Mouse (Mus musculus): Measurements from ENCODE around the gene Hist1h3g.
"Not testable (repeated sequence)": the region's sequence is repeated elsewhere in the genome, so short reads cannot be mapped to it uniquely, and the experiment has no call there.

DNA sequence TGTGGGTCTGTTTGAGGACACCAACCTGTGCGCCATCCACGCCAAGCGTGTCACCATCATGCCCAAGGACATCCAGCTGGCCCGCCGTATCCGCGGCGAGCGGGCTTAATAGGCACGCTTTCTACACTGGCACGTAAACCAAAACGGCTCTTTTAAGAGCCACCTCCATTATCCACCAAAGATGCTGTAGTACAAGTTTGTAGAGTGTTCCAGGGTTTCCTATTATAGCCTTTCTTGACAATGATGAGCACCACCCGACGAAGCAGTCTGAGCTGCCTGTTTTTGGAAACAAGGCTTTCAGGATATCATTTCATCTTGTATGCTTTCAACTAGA lies 9.5 kb downstream of the Hist1h3g start:
- not testable (repeated sequence) for TF ChIP-seq CTCF (IDR thresholded peaks at IDR 0.05; ENCODE audit: borderline replicate concordance, control insufficient read depth, extremely low read depth, insufficient read depth, low read length, poor library complexity); POLR2A (IDR thresholded peaks at IDR 0.05; ENCODE audit: control insufficient read depth, extremely low read depth, insufficient read depth, low read length, poor library complexity)
